Mouse (Mus musculus): Measurements from ENCODE around the gene Sh3bgrl. TPM values are rescaled to one million over a fixed set of nuclear protein-coding genes. Genes with fewer than 3 reads are reported as not detected.

Sh3bgrl gene
- total RNA-seq (2023): 10 to 100 TPM; 63.1 to 64.4 TPM

DNA sequence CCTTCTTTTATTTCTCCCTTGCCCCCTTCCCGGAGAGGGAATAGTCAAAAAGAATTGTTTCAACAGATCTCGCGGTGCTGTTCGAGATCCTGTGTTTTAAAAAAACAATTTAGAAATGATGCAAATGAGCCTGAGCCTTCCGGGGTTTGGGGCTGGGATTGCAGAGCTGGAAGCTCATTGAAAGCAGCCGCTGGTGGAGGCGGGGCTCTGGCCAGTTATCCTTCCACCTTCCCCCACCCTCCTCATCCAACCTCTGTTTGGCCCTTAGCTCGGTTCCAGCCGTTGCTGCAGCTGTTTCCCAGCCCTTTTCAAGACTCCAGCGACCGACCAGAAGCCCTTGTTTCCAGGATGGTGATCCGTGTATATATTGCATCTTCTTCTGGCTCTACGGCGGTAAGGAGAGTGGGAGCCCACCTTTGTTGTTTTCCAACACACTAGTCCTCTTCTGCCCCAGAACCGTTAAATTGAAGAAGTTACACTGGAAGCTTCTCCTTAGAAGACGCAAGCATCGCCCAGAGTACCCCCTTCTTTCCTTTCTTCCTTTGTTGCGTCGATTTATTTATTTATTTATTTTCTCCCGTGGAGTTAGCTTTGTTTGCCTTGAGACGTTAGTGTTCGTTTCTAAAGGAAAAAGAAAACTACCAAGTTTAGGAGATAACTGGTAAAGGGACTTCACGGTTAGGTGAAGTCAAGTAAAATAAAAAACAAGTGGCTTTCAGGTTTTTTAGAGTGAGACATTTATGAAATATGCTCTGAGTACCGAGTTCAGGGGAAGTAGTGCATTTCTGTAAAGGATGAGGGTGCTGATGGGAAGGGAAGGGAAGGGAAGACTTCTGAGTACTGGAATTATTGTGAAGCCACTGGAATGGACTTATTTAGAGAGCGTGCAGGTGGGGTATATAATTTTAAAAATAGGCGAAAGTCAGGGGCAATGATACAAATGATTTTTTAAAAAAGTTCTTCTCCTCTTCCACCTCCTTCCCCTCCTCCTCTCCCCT is at the start of gene Sh3bgrl:
Gene Sh3bgrl, plus strand, starts transcription at position 121 of the 998 bp plus-strand sequence.

DNA sequence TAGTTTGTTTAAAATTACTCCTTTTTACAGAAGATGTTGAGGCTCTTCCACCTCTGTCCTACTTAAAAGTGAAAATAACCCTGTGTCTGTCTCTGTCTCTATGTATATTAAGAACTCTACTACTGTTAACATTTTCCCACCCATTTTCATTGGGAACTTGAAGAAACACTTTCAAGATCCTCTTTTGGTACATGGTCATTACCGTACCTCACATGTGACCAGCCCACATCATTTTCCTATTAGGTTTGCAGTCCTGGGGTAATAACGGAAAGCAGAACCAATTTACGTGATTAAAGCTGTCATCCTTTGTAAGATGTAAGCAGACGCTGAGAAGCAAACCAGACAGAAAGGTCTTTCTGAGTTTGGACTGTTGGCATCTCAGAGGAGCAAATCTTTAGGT is 101.3 kb downstream of the Sh3bgrl start, which contains the start of gene Gm6377:
Gene Gm6377, plus strand, starts transcription at position 289 of the 400 bp plus-strand sequence.

Other genes with a start within 250 kb of the Sh3bgrl start
- gene Hmgn5, start 82.0 kb upstream of the Sh3bgrl start, total RNA-seq (2023): 10 to 100 TPM; 11.0 to 12.4 TPM
- 1 to 10 TPM; 4.3 to 6.7 TPM for gene Gm6377, start 101.4 kb downstream of the Sh3bgrl start, total RNA-seq (2023)

Measured in neutrophil, adult 83 days (primary cell).